Mouse (Mus musculus) liver, adult 2 months (tissue): Measurements from ENCODE around the gene Rdh16.

Experiments used
- CTCF ChIP-seq: fragments of 200-500 bp; IDR thresholded peaks from 2 replicates; pipeline ENCODE4 v1.5.1; 2011; ENCODE audit warnings: low read depth, low read length, control low read depth
- POLR2A ChIP-seq: fragments of 200-500 bp; IDR thresholded peaks from 2 replicates; pipeline ENCODE4 v1.6.1; 2011; ENCODE audit warnings: low read length, control low read depth; ENCODE audit not compliant: insufficient read depth; ENCODE audit errors: extremely low read depth

GRCm38 (mm10) chr10:127864931-127865330, 64.0 kb downstream of the Rdh16 start:
- no peak for TF ChIP-seq CTCF
- no peak for TF ChIP-seq POLR2A
